Mouse (Mus musculus): ENCODE results near the gene Gprin3.

The Gprin3 gene

DNA sequence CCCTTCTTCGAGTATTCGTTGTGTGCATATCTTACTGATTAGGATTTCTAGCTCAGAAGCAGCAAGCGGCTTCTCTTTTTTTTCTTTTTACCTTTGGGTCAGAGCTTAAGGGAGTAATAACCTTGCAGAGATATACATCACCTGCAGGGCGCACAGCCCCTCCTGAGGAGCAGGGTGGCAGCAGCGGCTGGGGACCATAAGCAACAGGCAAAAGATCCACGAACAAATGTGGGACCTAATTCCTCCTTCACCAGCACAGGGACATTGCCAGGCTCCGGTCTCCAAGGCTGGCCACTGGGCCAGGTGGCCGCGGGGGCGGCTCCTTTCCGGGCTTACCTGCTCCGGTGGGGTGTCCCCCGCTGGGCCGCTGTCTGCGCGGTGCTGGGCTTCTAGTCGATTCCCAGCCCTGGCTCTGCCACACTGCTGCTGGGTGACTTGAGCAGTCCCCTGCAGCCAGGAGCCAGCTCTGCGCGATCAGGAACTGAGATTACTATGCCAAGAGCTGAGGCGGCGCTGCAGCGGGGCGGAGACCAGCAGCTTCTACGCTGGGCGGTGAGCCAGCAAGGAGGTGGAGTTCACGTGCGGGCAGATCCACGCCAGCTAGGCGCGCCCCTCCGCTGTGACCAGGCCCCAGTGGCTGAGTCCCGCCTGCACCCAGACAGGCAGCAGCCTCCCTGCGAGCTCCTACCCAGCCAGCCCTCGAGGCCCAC lies at the start of gene Gprin3:
Gene Gprin3, minus strand, starts transcription at position 471 of the 710 bp plus-strand sequence.
- peak; percentile 35 for DNase-seq (ENCODE audit: low read depth)

DNA sequence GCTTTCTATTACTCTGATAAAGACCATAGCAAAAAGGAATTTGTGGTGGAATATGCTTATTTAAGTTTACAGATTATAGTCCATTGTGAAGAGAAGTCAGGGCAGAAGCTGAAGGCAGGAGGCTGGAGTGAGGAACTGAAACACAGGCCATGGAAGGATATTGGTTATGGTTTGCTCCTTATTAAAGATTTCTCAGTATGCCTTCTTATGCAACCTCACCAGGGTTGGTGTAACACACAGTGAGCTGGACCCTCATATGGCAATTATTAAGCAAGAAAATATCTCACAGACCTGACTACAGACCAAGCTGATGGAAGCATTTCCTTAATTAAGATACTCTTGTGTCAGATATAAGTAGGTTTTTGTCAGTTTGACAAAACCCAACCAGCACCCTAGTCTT lies 32.8 kb upstream of the Gprin3 start:
- DNase-seq (ENCODE audit: low read depth): no peak

DNA sequence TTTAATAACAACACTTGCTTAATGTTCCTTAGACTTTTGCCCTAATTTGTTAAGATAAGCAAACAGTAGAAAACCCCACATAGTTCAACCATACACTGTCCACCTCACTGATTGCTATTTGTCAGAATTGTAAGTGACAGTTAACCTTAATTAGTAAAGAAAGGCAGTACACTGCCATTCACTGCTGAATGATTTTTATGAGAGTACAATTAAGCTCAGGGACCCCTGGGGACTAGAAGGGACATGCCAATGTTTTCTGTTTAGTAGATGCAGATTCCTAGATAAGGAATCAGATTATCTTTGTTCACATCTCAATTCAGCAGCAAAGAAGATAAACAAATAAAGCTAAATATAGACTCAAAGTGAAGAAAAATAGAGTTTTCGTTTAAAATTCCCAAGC lies 30.0 kb upstream of the Gprin3 start:
- DNase-seq (ENCODE audit: low read depth): no peak

- peak; percentile 39 for DNase-seq (ENCODE audit: low read depth)
These were observed 25.3 kb upstream of the Gprin3 start for GRCm38 (mm10) chr6:59451348-59451747.

DNA sequence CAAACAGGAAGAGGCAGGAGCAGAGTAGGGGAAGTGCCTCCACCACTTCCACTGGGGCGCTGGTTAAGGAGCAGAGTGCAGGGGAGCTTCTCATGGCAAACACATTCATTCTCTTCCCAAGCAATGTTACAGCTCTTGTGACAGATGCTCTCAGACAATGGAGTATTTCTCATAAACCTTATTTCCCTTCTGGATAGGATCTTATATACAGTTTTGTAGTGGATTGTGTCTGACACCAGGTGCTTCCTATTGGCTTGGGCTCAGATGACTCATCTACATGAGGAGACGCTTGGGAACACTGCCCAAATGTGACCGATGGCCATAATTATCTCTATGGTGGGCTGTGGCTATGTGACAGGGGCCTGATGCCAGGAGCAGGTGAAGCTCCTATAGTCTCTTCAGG lies 19.0 kb upstream of the Gprin3 start:
- DNase-seq (ENCODE audit: low read depth): no peak

DNA sequence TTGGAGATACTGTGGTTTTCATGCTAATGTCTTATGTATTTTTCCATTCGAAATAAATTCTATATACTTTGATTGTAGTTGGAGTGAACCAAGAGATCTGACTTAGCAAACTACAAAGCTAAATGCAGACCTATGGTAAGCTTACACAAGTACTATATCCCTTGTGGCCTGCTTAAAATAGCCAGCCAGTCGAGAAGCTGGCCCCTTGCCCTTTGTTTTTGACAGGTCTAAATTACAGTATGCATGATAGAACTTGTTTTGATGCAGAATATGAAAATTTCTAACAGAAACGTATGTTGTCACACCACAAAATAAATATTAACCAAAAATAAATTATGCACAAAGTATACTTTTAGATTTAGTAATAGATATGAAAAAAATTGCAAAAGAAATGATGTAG lies 9.8 kb upstream of the Gprin3 start:
- no peak for DNase-seq (ENCODE audit: low read depth)

DNA sequence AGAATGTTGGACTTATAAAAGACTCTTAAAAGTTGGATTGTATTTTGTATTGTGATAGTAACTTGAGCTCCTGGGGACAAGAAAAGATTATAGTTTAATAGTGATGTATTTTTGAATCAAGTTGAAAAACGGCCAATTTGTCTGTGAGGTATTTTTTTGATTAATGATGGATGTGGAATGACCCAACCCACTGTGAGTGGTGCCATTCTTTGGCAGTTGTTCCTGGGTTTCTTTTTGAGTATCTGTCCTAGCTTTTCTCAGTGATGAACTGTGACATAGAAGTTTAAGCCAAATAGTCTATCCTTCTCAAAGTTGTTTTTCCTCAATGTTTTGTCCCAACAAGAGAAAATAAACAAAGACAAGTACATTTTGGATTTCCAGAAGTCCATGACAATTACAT lies 7.0 kb upstream of the Gprin3 start:
- DNase-seq (ENCODE audit: low read depth): no peak

DNA sequence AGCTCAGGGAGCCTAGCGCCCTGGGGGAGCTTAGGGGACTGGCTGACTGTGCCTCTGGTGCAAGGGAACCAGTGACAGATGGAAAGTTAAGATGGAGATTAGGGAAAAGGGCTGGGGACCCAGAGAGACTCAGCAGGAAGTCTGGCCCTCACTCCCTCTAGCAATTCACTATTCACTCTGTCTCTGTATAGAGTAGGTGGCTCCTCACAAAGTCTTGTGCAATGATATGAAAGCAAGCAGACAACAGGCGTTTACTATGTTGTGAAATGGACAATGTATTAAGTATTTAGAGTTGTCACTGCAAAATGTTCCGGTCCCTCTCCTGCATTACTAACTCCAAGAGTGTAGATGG lies 416 bp upstream of the Gprin3 start:
- DNase-seq (ENCODE audit: low read depth): no peak

DNA sequence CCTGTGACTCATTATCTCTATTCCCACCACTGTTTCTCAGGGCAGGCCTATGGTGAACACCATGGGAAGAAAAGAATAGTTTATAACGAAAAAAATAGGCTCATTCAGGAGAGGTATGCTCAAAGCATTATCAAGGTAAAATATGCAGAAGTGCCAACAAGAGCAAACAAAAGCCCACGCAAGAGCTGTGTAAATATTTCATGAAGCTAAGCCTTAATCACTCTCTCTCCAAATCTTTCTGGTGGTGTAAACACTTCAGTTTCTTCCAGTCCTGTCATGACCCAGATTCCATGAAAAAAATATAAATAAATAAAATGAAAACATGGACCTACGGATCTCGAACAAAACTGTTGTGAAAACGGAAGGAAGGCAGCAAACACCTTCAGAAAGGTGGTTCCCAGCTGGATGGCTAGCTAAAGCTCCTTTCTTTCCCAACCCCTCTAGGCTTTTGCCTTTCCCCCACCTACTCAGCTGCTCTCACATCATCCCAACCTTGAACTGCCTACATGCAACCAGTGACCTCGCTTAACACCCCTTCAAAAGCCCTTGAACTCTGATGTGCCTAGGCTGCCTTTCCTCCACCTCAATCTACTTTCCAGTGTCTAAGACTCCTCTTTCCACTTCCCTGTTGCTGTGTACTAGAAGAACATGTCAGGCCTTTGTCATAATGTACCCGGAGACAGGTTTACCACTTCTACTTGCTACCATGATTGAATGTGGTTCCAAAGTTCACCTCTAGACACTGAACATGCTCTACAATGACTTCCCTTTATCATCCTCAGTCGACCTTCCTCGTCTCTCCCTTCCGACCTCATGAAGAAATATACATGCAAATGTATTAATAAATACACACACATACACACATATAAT lies 988 bp downstream of the Gprin3 start:
- no peak for DNase-seq (ENCODE audit: low read depth)

- DNase-seq (ENCODE audit: low read depth): no peak
These were observed 2.3 kb downstream of the Gprin3 start for GRCm38 (mm10) chr6:59423836-59424235.

GRCm38 (mm10) chr6:59419264-59419663 lies 6.8 kb downstream of the Gprin3 start:
- no peak for DNase-seq (ENCODE audit: low read depth)

DNA sequence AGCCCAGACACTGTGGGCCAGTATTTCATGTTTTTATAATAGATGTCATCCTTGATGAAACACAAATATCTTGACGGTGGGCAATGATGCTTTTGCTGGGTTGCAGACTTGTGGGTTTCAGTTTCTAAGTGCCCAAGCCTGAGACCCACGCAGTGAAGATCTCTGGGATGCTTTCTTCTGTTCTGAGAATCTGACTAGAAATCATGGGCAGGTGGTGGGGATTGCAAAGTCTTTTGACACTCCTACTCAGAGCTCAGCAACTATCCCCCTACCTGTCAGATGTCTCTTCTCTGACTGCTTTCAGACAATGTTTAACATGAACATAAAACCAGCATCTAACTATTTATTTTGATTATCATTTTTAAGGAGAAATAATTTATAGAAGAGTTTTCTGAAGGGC lies 7.4 kb downstream of the Gprin3 start:
- no peak for DNase-seq (ENCODE audit: low read depth)

DNA sequence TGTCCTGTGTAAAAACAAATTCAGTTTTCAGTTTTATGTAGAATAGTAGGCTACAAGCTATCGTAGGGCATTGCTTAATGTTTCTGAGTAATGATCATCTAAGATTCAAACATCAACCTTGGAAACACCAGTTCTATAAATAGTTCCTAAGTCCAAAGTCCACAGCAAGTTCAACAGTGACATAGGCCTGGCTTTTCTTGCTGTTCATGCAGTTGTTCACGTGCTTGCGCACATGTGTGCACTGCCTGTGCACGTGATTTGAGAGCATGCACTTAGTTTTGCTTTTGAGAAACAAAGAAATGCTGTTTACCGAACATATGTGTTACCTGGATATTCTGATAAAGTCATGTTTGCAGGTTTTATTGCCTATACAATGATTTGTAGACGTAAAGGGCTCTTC lies 11.3 kb downstream of the Gprin3 start:
- DNase-seq (ENCODE audit: low read depth): no peak

- DNase-seq (ENCODE audit: low read depth): peak; percentile 31
These were observed 13.4 kb downstream of the Gprin3 start for GRCm38 (mm10) chr6:59412417-59413346.

- DNase-seq (ENCODE audit: low read depth): no peak
These were observed 16.9 kb downstream of the Gprin3 start for GRCm38 (mm10) chr6:59409001-59409700.

- no peak for DNase-seq (ENCODE audit: low read depth)
These were observed 18.6 kb downstream of the Gprin3 start for GRCm38 (mm10) chr6:59407482-59407997.

DNA sequence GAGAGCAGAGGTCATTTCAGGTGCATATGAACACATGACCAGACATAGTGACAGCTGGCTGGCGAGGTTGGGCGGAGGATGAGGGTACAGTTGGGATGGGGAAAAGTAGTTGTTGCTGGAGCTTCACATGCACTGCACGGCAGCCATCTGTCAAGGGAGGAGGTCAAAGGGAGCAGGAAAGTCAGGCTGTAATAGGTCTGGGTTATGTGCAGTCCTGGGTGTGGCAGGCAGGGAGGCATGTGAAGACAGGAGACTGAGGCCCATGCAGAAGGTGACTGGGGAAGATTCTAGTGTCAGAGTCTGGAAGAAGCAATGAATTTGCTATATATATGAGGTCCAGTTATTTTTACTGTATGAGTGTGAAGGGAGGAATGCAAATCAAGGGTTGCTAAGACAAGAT lies 35.9 kb downstream of the Gprin3 start:
- no peak for DNase-seq (ENCODE audit: low read depth)

- peak; percentile 27 for DNase-seq (ENCODE audit: low read depth)
These were observed 60.8 kb downstream of the Gprin3 start for GRCm38 (mm10) chr6:59365300-59365699.

- no peak for DNase-seq (ENCODE audit: low read depth)
These were observed 62.8 kb downstream of the Gprin3 start for GRCm38 (mm10) chr6:59363282-59363681.

GRCm38 (mm10) chr6:59354943-59355342 lies 71.2 kb downstream of the Gprin3 start:
- no peak for DNase-seq (ENCODE audit: low read depth)

DNA sequence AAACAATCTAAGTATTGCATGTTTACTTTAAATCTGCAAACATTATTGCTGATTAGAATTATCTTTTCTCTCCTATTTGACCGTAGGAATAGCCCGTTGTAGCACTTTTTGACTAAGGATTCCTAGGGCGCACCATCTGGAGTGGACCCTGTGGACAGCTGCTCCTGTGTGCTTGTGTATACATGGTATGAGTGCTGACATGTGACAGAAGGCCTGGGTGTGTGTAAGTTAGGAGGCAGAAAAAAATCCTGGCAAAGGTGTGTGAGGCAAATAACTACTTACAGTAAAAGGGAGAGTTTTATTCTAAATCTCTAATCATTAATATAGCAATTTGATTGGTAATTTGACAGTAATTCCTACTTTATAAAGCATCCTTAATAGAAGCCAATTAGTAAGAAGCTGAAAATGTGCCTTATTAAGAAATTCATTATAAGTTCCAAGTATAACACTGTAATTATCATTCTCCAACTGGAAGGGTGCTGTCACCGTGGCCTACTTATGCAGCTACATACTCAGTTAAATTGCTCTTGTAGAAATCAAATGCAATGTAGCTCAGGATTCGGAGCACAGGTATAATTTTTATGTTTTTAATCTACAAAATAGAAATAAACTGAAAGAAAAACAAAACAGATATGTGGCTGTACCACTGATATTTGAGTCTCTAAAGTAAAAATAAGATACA lies 74.8 kb downstream of the Gprin3 start:
- DNase-seq (ENCODE audit: low read depth): no peak

All from NIH3T3 (cell line).